ENCODE assay signal across 7 mouse cellular contexts in the genomic region with DNA sequence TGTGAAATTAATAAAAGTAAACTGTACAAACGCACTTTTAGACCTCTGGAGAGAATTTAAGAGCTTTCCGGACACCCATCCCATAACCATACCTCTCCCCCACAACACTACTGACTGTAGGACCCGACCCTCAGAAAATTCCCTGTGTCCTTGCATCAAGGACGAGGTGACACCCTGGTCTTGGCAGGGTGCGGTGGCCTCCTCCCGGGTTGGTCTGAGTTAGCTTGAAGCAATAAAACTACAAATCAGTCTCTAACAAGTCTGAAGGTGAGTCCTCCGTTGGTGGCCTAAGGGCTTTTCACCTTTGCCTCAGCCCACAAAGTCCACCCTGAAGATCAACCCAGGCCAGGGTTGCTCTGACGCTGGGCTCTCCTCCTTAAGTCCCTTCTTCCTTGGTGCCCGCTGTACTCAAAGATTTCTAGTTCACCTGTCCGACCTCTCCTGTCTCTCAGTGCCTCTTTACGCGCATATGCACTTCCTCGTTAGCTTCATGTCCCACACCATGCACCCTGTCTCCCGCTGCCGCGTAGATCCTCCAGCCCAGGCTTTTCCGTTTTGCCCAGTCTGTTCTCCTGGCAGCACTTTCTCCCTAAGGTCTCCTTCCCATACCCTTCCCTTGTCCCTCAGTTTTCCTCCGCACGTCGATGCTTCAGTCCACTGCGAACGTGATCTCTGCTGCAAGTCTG. TPM values are rescaled to one million over a fixed set of nuclear protein-coding genes. Genes with fewer than 3 reads are reported as not detected.
DNase-seq lines count a peak whose midpoint lies in the region; ATAC-seq and TF ChIP-seq lines count a peak whose summit lies in the region.

No protein-coding gene starts in this region.

- WGBS in forebrain, embryonic 15.5 days = 16% methylated on average over 22 of the region's 22 CpGs
- 11% methylated on average over 22 of the region's 22 CpGs for WGBS in kidney, postnatal 0 days
- WGBS in midbrain, embryonic 14.5 days = 19% methylated on average over 22 of the region's 22 CpGs

- H3K27ac ChIP-seq in forebrain, embryonic 15.5 days (replicated peaks) = peak overlapping the region; percentile 46; the same call in 1 of the 2 replicates
- H3K27ac ChIP-seq in kidney, postnatal 0 days = peak overlapping the region; percentile 80
- H3K27ac ChIP-seq in midbrain, embryonic 14.5 days (replicated peaks; ENCODE audit: low read depth, low read length) = peak overlapping the region; percentile 73; the same call in 1 of the 2 replicates

- H3K27me3 ChIP-seq in forebrain, embryonic 15.5 days = no peaks in the 10 kb centered on the region
- no peaks in the 10 kb centered on the region for H3K27me3 ChIP-seq in kidney, postnatal 0 days (ENCODE audit: insufficient read depth, low read length)
- H3K27me3 ChIP-seq in midbrain, embryonic 14.5 days (ENCODE audit: control insufficient read depth, insufficient read depth, low read length) = no peaks in the 10 kb centered on the region

- H3K9ac ChIP-seq in forebrain, embryonic 15.5 days (replicated peaks) = peak overlapping the region; percentile 80
- H3K9ac ChIP-seq in kidney, postnatal 0 days (ENCODE audit: low read depth, low read length) = peak overlapping the region; percentile 92
- peak overlapping the region; percentile 86 for H3K9ac ChIP-seq in midbrain, embryonic 14.5 days (replicated peaks; ENCODE audit: low read length)

- H3K36me3 ChIP-seq in forebrain, embryonic 15.5 days = no peaks in the 10 kb centered on the region
- no peaks in the 10 kb centered on the region for H3K36me3 ChIP-seq in kidney, postnatal 0 days (ENCODE audit: insufficient read depth, low read length)
- H3K36me3 ChIP-seq in midbrain, embryonic 14.5 days (ENCODE audit: control insufficient read depth, insufficient read depth, low read length) = no peaks in the 10 kb centered on the region

- DNase-seq in B cell, adult 2 months = peak; percentile 32 to 36
- DNase-seq in CD4-positive helper T cell, adult 2 months (ENCODE audit: low read depth, low spot score) = peak; percentile 36
- peak; percentile 31 for DNase-seq in kidney, postnatal 0 days (ENCODE audit: low spot score)
- DNase-seq in midbrain, embryonic 14.5 days = no peak
- DNase-seq in layer of hippocampus, adult 8-10 months (ENCODE audit: low spot score in 2 of 2) = no peak
- no peak for DNase-seq in ovary, postnatal 14 days (ENCODE audit: low spot score)

- peak overlapping the region; percentile 86 for H3K4me2 ChIP-seq in forebrain, embryonic 15.5 days (replicated peaks)
- peak overlapping the region; percentile 98 for H3K4me2 ChIP-seq in kidney, postnatal 0 days (ENCODE audit: low read length)
- H3K4me2 ChIP-seq in midbrain, embryonic 14.5 days (ENCODE audit: low read length) = peak overlapping the region; percentile 95

- H3K9me3 ChIP-seq in forebrain, embryonic 15.5 days = no peaks in the 10 kb centered on the region
- no peaks in the 10 kb centered on the region for H3K9me3 ChIP-seq in kidney, postnatal 0 days (replicated peaks; ENCODE audit: low read length)
- H3K9me3 ChIP-seq in midbrain, embryonic 14.5 days (ENCODE audit: control insufficient read depth, low read length) = no peaks in the 10 kb centered on the region

- TF ChIP-seq CTCF in kidney, postnatal 0 days (IDR thresholded peaks at IDR 0.05; ENCODE audit: low read depth) = no peak

- peak overlapping the region; percentile 91 for H3K4me3 ChIP-seq in forebrain, embryonic 15.5 days
- H3K4me3 ChIP-seq in kidney, postnatal 0 days (replicated peaks; ENCODE audit: low read depth, low read length) = peak overlapping the region; percentile 95
- peak overlapping the region; percentile 94 for H3K4me3 ChIP-seq in midbrain, embryonic 14.5 days (replicated peaks; ENCODE audit: low read depth, low read length)

- peaks cover 29% of the 10 kb centered on the region for H3K4me1 ChIP-seq in forebrain, embryonic 15.5 days
- H3K4me1 ChIP-seq in kidney, postnatal 0 days (replicated peaks; ENCODE audit: insufficient read depth, low read length) = no peaks in the 10 kb centered on the region; the same call in 1 of the 2 replicates
- H3K4me1 ChIP-seq in midbrain, embryonic 14.5 days (ENCODE audit: control insufficient read depth, insufficient read depth, low read length) = peaks cover 19% of the 10 kb centered on the region

- ATAC-seq in forebrain, embryonic 15.5 days (replicated peaks) = no peak
- ATAC-seq in kidney, postnatal 0 days (replicated peaks; ENCODE audit: low FRiP score, low read depth) = no peak
- no peak for ATAC-seq in midbrain, embryonic 14.5 days (ENCODE audit: low FRiP score, low TSS enrichment)

RNA-seq across cellular contexts. Expression of a gene that starts 1.0 kb away (rescaled TPM):
- 10.3 and 11.8 TPM in 2 replicates for polyA plus RNA-seq in forebrain, embryonic 15.5 days (2015; fragmentation: Nextera tagmentation; extraction: Ambion mirVana)
- 12.6 and 19.1 TPM in 2 replicates for polyA plus RNA-seq in kidney, postnatal 0 days (2015; fragmentation: Nextera tagmentation; extraction: Ambion mirVana)
- 12.0 and 13.1 TPM in 2 replicates for polyA plus RNA-seq in midbrain, embryonic 14.5 days (2014; fragmentation: Nextera tagmentation; extraction: Ambion mirVana)
- total RNA-seq in layer of hippocampus, adult 8-10 months (2022) = 10 to 100 TPM; 46.8 to 53.4 (median 48.9) TPM

RNA-seq across cellular contexts. Expression of a gene that starts 32.2 kb away (rescaled TPM):
- polyA plus RNA-seq in forebrain, embryonic 15.5 days (2015; fragmentation: Nextera tagmentation; extraction: Ambion mirVana) = not detected in 2 replicates
- 0.13 TPM in 1 of 2 replicates, not detected in the other for polyA plus RNA-seq in kidney, postnatal 0 days (2015; fragmentation: Nextera tagmentation; extraction: Ambion mirVana)
- not detected in 2 replicates for polyA plus RNA-seq in midbrain, embryonic 14.5 days (2014; fragmentation: Nextera tagmentation; extraction: Ambion mirVana)
- total RNA-seq in layer of hippocampus, adult 8-10 months (2022) = not detected

Comparison
In these comparisons a context has a peak if more than half of its experiments do, and no peak if none do; other contexts are left out.
1. DNase-seq: peak in B cell, adult 2 months (2 of 2), CD4-positive helper T cell, adult 2 months (single experiment) and kidney, postnatal 0 days (single experiment); none in midbrain, embryonic 14.5 days (single experiment), layer of hippocampus, adult 8-10 months (0 of 2) and ovary, postnatal 14 days (single experiment).
2. Peak in every context shown above with its lines, with median percentiles within 50 percentile points of each other: H3K27ac ChIP-seq, H3K4me2 ChIP-seq, H3K4me3 ChIP-seq and H3K9ac ChIP-seq.